Mouse (Mus musculus): ENCODE measurements around the gene Ruvbl2. TPM values are rescaled to one million over a fixed set of nuclear protein-coding genes. Genes with fewer than 3 reads are reported as not detected.

The Ruvbl2 gene
- total and polyA plus RNA-seq, 3 experiments = 253 to 277 (median 267) TPM

DNA sequence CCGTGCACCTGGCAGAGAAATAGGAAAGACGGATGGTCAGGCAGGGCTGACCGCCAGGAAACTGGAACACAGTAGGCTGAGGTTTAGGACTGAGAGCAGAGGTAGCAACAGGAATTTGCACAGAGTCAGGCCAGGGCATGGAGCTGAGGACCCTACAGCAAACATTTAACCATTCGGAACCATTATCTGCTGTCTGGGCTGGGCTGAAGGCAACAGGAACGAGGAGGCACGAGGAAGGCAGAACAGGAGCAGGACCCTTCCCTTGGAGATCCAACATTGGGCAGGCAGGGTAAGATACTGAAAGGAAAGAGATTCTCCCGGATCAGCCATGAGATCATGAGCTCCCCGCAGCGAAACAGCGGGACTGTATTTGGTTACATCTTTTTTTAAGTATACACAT lies 30.1 kb downstream of the Ruvbl2 start:
- Histone ChIP-seq H3K4me1 (ENCODE audit: control insufficient read depth in 1 of 2, insufficient read depth in 2 of 2) (peaks cover 0 to 14% of the 10 kb centered on the region in 2 experiments; a peak in 2 of 4 replicates), H3K36me3 (replicated peaks in 1 of 2; ENCODE audit: control insufficient read depth in 1 of 2, insufficient read depth in 1 of 2, low read length in 1 of 2) (peaks cover 0 to 4% of the 10 kb centered on the region in 2 experiments), H3K27ac (ENCODE audit: insufficient read depth, low read depth) (no peak overlapping the region), H3K9me3 (replicated peaks; ENCODE audit: low read length) (peaks cover 12% of the 10 kb centered on the region), H3K4me3 (replicated peaks in 1 of 3; ENCODE audit: low read depth in 2 of 3, low read length in 2 of 3, poor library complexity in 1 of 3) (no peak overlapping the region), H3K79me2 (replicated peaks; ENCODE audit: control insufficient read depth, extremely low read depth, insufficient read depth, poor library complexity, severe bottlenecking) (no peaks in the 10 kb centered on the region), H3K27me3 (replicated peaks) (peaks cover 73% of the 10 kb centered on the region), H3K4me2 (ENCODE audit: insufficient read depth, low read depth, poor library complexity, severe bottlenecking) (no peak overlapping the region), H3K9ac (ENCODE audit: insufficient read depth, low read depth) (no peak overlapping the region)
- no peak for DNase-seq (ENCODE audit: extremely low read depth)
- TF ChIP-seq CTCF (conservative IDR thresholded peaks at IDR 0.05 in 1 of 2, IDR thresholded peaks at IDR 0.05 in 1 of 2; ENCODE audit: low read depth in 2 of 2, low read length in 2 of 2) (no peak), JUN (IDR thresholded peaks at IDR 0.05; ENCODE audit: insufficient read depth, low read depth, low read length) (no peak), IRF4 (IDR thresholded peaks at IDR 0.05; ENCODE audit: low read depth, low read length) (no peak), MXI1 (IDR thresholded peaks at IDR 0.05; ENCODE audit: low read depth, low read length) (no peak), SIN3A (IDR thresholded peaks at IDR 0.05; ENCODE audit: low read length) (no peak), BHLHE40 (IDR thresholded peaks at IDR 0.05; ENCODE audit: low read depth, low read length) (no peak), ZKSCAN1 (IDR thresholded peaks at IDR 0.05; ENCODE audit: borderline replicate concordance, low read depth, low read length) (no peak), MEF2A (IDR thresholded peaks at IDR 0.05; ENCODE audit: borderline replicate concordance, low read depth, low read length) (no peak), JUND (conservative IDR thresholded peaks at IDR 0.05; ENCODE audit: low read depth, low read length) (no peak), SMC3 (IDR thresholded peaks at IDR 0.05; ENCODE audit: low read depth, low read length) (no peak), ETS1 (conservative IDR thresholded peaks at IDR 0.05; ENCODE audit: low read depth, low read length) (no peak), ZC3H11A (IDR thresholded peaks at IDR 0.05; ENCODE audit: low read depth, low read length) (no peak), POLR2AphosphoS2 (IDR thresholded peaks at IDR 0.05; ENCODE audit: low read depth, low read length) (no peak), ZNF384 (IDR thresholded peaks at IDR 0.05; ENCODE audit: low read depth, low read length) (no peak), GABPA (IDR thresholded peaks at IDR 0.05; ENCODE audit: insufficient replicate concordance, low read depth, low read length) (no peak), RAD21 (IDR thresholded peaks at IDR 0.05; ENCODE audit: low read depth, low read length) (no peak), KAT2A (IDR thresholded peaks at IDR 0.05; ENCODE audit: insufficient replicate concordance, low read length) (no peak)
- in situ Hi-C loops (cut with MboI; ENCODE audit: low pct_ligation_motif_present, low pct_unique_long_range_greater_than_20kb, low sequenced_read_pairs) = no loop called here
- dilution Hi-C loops (cut with MboI; ENCODE audit: extremely low pct_ligation_motif_present, extremely low pct_unique_long_range_greater_than_20kb, low sequenced_read_pairs) = no loop called here

DNA sequence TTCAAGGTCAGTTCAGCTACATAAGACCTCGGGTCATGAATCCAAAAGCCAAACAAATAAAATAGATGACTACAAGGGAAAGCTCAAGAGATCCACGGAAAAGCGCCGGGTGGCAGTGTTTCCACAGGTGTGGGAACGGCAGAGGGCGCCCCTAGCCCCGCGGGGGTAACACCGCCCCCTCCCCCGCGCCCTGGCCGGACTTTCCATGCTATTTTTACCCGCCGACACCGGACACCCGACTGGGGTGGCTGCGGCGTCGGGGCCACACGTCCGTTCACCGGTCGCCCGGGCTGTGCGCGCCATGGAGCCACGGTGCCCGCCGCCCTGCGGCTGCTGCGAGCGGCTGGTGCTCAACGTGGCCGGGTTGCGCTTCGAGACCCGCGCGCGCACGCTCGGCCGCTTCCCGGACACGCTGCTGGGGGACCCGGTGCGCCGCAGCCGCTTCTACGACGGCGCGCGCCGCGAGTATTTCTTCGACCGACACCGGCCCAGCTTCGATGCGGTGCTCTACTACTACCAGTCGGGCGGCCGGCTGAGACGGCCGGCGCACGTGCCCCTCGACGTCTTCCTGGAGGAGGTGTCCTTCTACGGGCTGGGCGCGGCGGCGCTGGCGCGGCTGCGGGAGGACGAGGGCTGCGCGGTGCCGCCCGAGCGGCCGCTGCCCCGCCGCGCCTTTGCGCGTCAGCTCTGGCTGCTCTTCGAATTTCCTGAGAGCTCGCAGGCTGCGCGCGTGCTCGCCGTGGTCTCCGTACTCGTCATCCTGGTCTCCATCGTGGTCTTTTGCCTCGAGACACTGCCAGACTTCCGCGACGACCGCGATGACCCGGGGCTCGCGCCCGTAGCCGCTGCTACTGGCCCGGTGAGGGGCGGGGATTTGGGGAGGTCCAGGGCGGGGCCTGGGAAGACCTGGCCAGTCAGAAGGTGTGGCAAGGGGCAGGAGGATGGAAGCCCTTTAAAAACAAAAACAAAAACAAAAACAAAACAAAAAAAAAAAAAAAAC lies 31.4 kb downstream of the Ruvbl2 start:
- in situ Hi-C loops (cut with MboI; ENCODE audit: low pct_ligation_motif_present, low pct_unique_long_range_greater_than_20kb, low sequenced_read_pairs) (no loop called here), dilution Hi-C loops (cut with MboI; ENCODE audit: extremely low pct_ligation_motif_present, extremely low pct_unique_long_range_greater_than_20kb, low sequenced_read_pairs) (no loop called here)
- peaks cover 0 to 14% of the 10 kb centered on the region in 2 experiments; a peak in 2 of 4 replicates for H3K4me1 ChIP-seq (ENCODE audit: control insufficient read depth in 1 of 2, insufficient read depth in 2 of 2)
- H3K9me3 ChIP-seq (replicated peaks; ENCODE audit: low read length) = peaks cover 12% of the 10 kb centered on the region
- peak overlapping the region; percentile 46 to 68 (median 51) for H3K4me3 ChIP-seq (replicated peaks in 1 of 3; ENCODE audit: low read depth in 2 of 3, low read length in 2 of 3, poor library complexity in 1 of 3)
- H3K27me3 ChIP-seq (replicated peaks) = peaks cover 63% of the 10 kb centered on the region
- no peak for TF ChIP-seq MYC (IDR thresholded peaks at IDR 0.05; ENCODE audit: low read depth, low read length)
- TF ChIP-seq JUN (IDR thresholded peaks at IDR 0.05; ENCODE audit: insufficient read depth, low read depth, low read length) = no peak
- TF ChIP-seq TCF12 (IDR thresholded peaks at IDR 0.05; ENCODE audit: low read depth, low read length) = peak; percentile 35; the same call in 1 of the 2 replicates
- no peak for TF ChIP-seq POLR2AphosphoS2 (IDR thresholded peaks at IDR 0.05; ENCODE audit: low read depth, low read length)
- no peak for TF ChIP-seq ZNF384 (IDR thresholded peaks at IDR 0.05; ENCODE audit: low read depth, low read length)
- TF ChIP-seq CTCF (conservative IDR thresholded peaks at IDR 0.05 in 1 of 2, IDR thresholded peaks at IDR 0.05 in 1 of 2; ENCODE audit: low read depth in 2 of 2, low read length in 2 of 2) = peak in 1 of 2 experiments; percentile 68; a peak in 2 of 4 replicates
- peak; percentile 8; the same call in 1 of the 2 replicates for TF ChIP-seq POLR2A (IDR thresholded peaks at IDR 0.05; ENCODE audit: low read depth, low read length)
- peak; percentile 36 for TF ChIP-seq SMC3 (IDR thresholded peaks at IDR 0.05; ENCODE audit: low read depth, low read length)
- TF ChIP-seq MAX (IDR thresholded peaks at IDR 0.05; ENCODE audit: low read length) = peak; percentile 39; the same call in 1 of the 2 replicates
- peak; percentile 41 for TF ChIP-seq MXI1 (IDR thresholded peaks at IDR 0.05; ENCODE audit: low read depth, low read length)
- peak; percentile 91 for TF ChIP-seq MEF2A (IDR thresholded peaks at IDR 0.05; ENCODE audit: borderline replicate concordance, low read depth, low read length)
- no peak for TF ChIP-seq NELFE (IDR thresholded peaks at IDR 0.05; ENCODE audit: low read depth, low read length)
- H3K9ac ChIP-seq (ENCODE audit: insufficient read depth, low read depth) = peak overlapping the region; percentile 48
- peaks cover 0 to 4% of the 10 kb centered on the region in 2 experiments for H3K36me3 ChIP-seq (replicated peaks in 1 of 2; ENCODE audit: control insufficient read depth in 1 of 2, insufficient read depth in 1 of 2, low read length in 1 of 2)
- no peaks in the 10 kb centered on the region for H3K79me2 ChIP-seq (replicated peaks; ENCODE audit: control insufficient read depth, extremely low read depth, insufficient read depth, poor library complexity, severe bottlenecking)
- peak overlapping the region; percentile 47 for H3K27ac ChIP-seq (ENCODE audit: insufficient read depth, low read depth)
- no peak for DNase-seq (ENCODE audit: extremely low read depth)
- H3K4me2 ChIP-seq (ENCODE audit: insufficient read depth, low read depth, poor library complexity, severe bottlenecking) = peak overlapping the region; percentile 90

All from CH12.LX (cell line).